Mouse (Mus musculus): ENCODE data around the gene Gm11554. TPM values are rescaled to one million over a fixed set of nuclear protein-coding genes. Genes with fewer than 3 reads are reported as not detected.

Gm11554 gene
- not detected for polyA plus RNA-seq (2017; shearing (Covaris generic))

DNA sequence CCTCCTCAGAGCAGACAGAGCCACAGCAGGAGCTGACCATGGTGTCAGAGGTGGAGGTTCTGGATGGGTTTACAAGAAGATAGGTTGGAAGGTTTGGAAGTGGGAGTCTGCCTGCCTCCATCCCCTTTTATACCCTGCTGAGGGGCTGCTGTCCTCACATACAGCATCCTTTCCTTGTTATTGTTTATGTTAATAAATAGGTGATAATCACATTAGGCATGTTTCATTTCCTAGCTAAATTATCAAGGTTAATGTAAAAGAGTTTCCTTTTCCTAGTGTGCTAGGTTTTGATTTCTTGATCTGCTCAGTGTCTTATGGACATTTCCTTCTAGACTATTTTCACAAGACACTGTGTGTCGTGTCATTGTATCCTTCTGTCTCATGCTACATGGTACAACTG is at the start of gene Gm11554:
Gm11554 (minus strand) TSS at position 101 of the 400 bp plus-strand sequence.

DNA sequence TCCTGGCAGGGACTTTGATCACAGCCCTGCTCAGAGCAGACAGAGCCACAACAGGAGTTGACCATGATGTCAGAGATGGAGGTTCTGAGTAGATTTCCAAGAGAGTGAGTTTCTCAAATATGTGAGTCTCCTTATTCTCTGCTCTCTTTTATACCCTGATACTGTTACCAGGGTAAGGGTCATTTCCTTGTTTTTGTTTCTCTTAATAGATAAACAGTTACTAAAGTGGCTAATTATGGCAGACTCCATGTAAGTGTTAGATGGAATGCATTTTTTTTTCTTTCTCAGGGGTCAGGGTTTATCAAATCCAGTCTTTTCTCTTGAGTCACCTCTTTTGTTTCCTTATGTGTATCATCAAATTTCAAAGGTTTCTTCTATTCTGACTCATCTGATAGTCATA is 47.3 kb upstream of the Gm11554 start, which contains the start of gene Krtap4-16:
Krtap4-16 (minus strand) TSS at position 101 of the 400 bp plus-strand sequence.

GRCm38 (mm10) chr11:99837966-99838365 is 33.7 kb upstream of the Gm11554 start, which contains the start of gene 2300003K06Rik:
2300003K06Rik (minus strand) TSS chr11:99838066.

DNA sequence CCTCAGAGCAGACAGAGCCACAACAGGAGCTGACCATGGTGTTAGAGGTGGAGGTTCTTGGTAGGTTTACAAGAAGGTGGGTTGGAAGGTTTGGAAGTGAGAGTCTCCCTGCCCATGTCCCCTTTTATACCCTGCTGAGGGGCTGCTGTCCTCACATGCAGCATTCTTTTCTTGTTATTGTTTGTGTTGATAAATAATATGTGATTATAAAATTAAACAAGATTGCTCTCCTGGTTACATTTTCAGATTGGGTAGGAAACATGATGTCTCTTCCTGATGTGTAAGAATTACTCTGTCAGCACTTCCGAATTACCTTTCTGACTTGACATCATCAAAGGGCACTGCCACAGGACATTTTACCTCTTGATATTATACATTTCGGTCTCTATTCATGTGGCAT is 11.3 kb upstream of the Gm11554 start, which contains the start of gene Gm11564:
Gm11564 (minus strand) TSS at position 101 of the 400 bp plus-strand sequence.

GRCm38 (mm10) chr11:99809792-99810191 is 5.5 kb upstream of the Gm11554 start, which contains the start of gene Krtap4-13:
Krtap4-13 (minus strand) TSS chr11:99809892.

DNA sequence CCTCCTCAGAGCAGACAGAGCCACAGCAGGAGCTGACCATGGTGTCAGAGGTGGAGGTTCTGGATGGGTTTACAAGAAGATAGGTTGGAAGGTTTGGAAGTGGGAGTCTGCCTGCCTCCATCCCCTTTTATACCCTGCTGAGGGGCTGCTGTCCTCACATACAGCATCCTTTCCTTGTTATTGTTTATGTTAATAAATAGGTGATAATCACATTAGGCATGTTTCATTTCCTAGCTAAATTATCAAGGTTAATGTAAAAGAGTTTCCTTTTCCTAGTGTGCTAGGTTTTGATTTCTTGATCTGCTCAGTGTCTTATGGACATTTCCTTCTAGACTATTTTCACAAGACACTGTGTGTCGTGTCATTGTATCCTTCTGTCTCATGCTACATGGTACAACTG is 5.4 kb downstream of the Gm11554 start, which contains the start of gene Gm11569:
Gm11569 (minus strand) TSS at position 101 of the 400 bp plus-strand sequence.

GRCm38 (mm10) chr11:99793367-99793766 is 10.9 kb downstream of the Gm11554 start, which contains the start of gene Gm11596:
Gm11596 (minus strand) TSS chr11:99793467.

GRCm38 (mm10) chr11:99784900-99785299 is 19.3 kb downstream of the Gm11554 start, which contains the start of gene Krtap4-9:
Krtap4-9 (plus strand) TSS chr11:99785200.

DNA sequence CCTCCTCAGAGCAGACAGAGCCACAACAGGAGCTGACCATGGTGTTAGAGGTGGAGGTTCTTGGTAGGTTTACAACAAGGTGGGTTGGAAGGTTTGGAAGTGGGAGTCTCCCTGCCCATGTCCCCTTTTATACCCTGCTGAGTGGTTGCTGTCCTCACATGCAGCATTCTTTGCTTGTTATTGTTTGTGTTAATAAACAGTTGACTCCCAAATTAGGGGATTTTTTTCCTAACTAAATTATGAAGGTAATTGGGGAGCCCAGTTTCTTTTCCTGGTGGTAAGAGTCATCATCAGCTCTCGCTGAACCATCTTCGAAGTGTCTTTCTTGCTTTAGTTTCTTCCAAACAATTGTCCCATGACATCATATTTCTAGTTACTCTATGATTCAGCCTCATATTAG is 23.6 kb downstream of the Gm11554 start, which contains the start of gene Krtap4-8:
Krtap4-8 (minus strand) TSS at position 101 of the 400 bp plus-strand sequence.

DNA sequence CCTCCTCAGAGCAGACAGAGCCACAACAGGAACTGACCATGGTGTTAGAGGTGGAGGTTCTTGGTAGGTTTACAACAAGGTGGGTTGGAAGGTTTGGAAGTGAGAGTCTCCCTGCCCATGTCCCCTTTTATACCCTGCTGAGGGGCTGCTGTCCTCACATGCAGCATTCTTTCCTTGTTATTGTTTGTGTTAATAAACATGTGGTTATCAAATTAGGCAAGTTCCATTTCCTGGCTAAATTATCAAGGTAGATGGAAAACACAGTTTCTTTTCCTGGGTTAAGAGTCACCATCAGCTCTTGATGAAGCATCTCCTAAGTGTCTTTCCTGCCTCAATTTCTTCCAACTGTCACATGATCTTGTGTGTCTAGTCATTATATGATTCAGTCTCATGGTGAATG is 31.4 kb downstream of the Gm11554 start, which contains the start of gene Gm11595:
Gm11595 (minus strand) TSS at position 101 of the 400 bp plus-strand sequence.

Other genes with a start within 250 kb of the Gm11554 start
- gene Krtap3-2, start 247.6 kb downstream of the Gm11554 start, polyA plus RNA-seq (2017; shearing (Covaris generic)) = not detected
- not detected for gene Gm11939, start 245.0 kb downstream of the Gm11554 start, polyA plus RNA-seq (2017; shearing (Covaris generic))
- gene Krtap3-1, start 237.8 kb downstream of the Gm11554 start, polyA plus RNA-seq (2017; shearing (Covaris generic)) = not detected
- not detected for gene Krtap1-5, start 223.4 kb downstream of the Gm11554 start, polyA plus RNA-seq (2017; shearing (Covaris generic))
- gene Krtap1-4, start 220.8 kb downstream of the Gm11554 start, polyA plus RNA-seq (2017; shearing (Covaris generic)) = not detected
- not detected for gene Krtap1-3, start 213.1 kb downstream of the Gm11554 start, polyA plus RNA-seq (2017; shearing (Covaris generic))
- not detected for gene Krtap9-3, start 206.3 kb downstream of the Gm11554 start, polyA plus RNA-seq (2017; shearing (Covaris generic))
- not detected for gene Gm11938, start 201.1 kb downstream of the Gm11554 start, polyA plus RNA-seq (2017; shearing (Covaris generic))
- gene Gm11937, start 194.3 kb downstream of the Gm11554 start, polyA plus RNA-seq (2017; shearing (Covaris generic)) = not detected
- gene Krtap2-4, start 189.6 kb downstream of the Gm11554 start, polyA plus RNA-seq (2017; shearing (Covaris generic)) = not detected
- not detected for gene Gm11562, start 184.0 kb downstream of the Gm11554 start, polyA plus RNA-seq (2017; shearing (Covaris generic))
- gene Krtap4-1, start 176.2 kb downstream of the Gm11554 start, polyA plus RNA-seq (2017; shearing (Covaris generic)) = not detected
- not detected for gene Krtap4-2, start 169.4 kb downstream of the Gm11554 start, polyA plus RNA-seq (2017; shearing (Covaris generic))
- not detected for gene Krtap4-7, start 160.4 kb downstream of the Gm11554 start, polyA plus RNA-seq (2017; shearing (Covaris generic))
- gene Gm11555, start 154.2 kb downstream of the Gm11554 start, polyA plus RNA-seq (2017; shearing (Covaris generic)) = not detected
- gene Gm11563, start 145.5 kb downstream of the Gm11554 start, polyA plus RNA-seq (2017; shearing (Covaris generic)) = not detected
- gene Krtap4-6, start 138.5 kb downstream of the Gm11554 start, polyA plus RNA-seq (2017; shearing (Covaris generic)) = not detected
- gene Gm14190, start 113.7 kb downstream of the Gm11554 start, polyA plus RNA-seq (2017; shearing (Covaris generic)) = not detected
- gene Gm14180, start 70.2 kb downstream of the Gm11554 start, polyA plus RNA-seq (2017; shearing (Covaris generic)) = not detected
- not detected for gene Gm11595, start 31.5 kb downstream of the Gm11554 start, polyA plus RNA-seq (2017; shearing (Covaris generic))
- not detected for gene Krtap4-8, start 23.7 kb downstream of the Gm11554 start, polyA plus RNA-seq (2017; shearing (Covaris generic))
- gene Krtap4-9, start 19.2 kb downstream of the Gm11554 start, polyA plus RNA-seq (2017; shearing (Covaris generic)) = not detected
- not detected for gene Gm11596, start 11.0 kb downstream of the Gm11554 start, polyA plus RNA-seq (2017; shearing (Covaris generic))
- not detected for gene Gm11569, start 5.5 kb downstream of the Gm11554 start, polyA plus RNA-seq (2017; shearing (Covaris generic))
- not detected for gene Krtap4-13, start 5.4 kb upstream of the Gm11554 start, polyA plus RNA-seq (2017; shearing (Covaris generic))
- not detected for gene Gm11564, start 11.2 kb upstream of the Gm11554 start, polyA plus RNA-seq (2017; shearing (Covaris generic))
- not detected for gene 2300003K06Rik, start 33.6 kb upstream of the Gm11554 start, polyA plus RNA-seq (2017; shearing (Covaris generic))
- gene Krtap4-16, start 47.2 kb upstream of the Gm11554 start, polyA plus RNA-seq (2017; shearing (Covaris generic)) = not detected
- not detected for gene Gm11568, start 53.5 kb upstream of the Gm11554 start, polyA plus RNA-seq (2017; shearing (Covaris generic))
- gene Gm11559, start 60.0 kb upstream of the Gm11554 start, polyA plus RNA-seq (2017; shearing (Covaris generic)) = not detected
- not detected for gene Krtap9-1, start 68.9 kb upstream of the Gm11554 start, polyA plus RNA-seq (2017; shearing (Covaris generic))
- gene Gm11567, start 74.7 kb upstream of the Gm11554 start, polyA plus RNA-seq (2017; shearing (Covaris generic)) = not detected
- gene Krtap31-1, start 103.5 kb upstream of the Gm11554 start, polyA plus RNA-seq (2017; shearing (Covaris generic)) = not detected
- gene Gm11565, start 110.3 kb upstream of the Gm11554 start, polyA plus RNA-seq (2017; shearing (Covaris generic)) = not detected
- gene Krtap31-2, start 131.8 kb upstream of the Gm11554 start, polyA plus RNA-seq (2017; shearing (Covaris generic)) = not detected
- gene Krtap9-5, start 144.0 kb upstream of the Gm11554 start, polyA plus RNA-seq (2017; shearing (Covaris generic)) = not detected
- gene Krtap29-1, start 174.6 kb upstream of the Gm11554 start, polyA plus RNA-seq (2017; shearing (Covaris generic)) = not detected
- not detected for gene Krtap16-1, start 182.2 kb upstream of the Gm11554 start, polyA plus RNA-seq (2017; shearing (Covaris generic))
- not detected for gene Krtap17-1, start 189.5 kb upstream of the Gm11554 start, polyA plus RNA-seq (2017; shearing (Covaris generic))
- not detected for gene Krt33a, start 211.8 kb upstream of the Gm11554 start, polyA plus RNA-seq (2017; shearing (Covaris generic))
- not detected for gene Krt33b, start 225.4 kb upstream of the Gm11554 start, polyA plus RNA-seq (2017; shearing (Covaris generic))
- not detected for gene Krt34, start 237.1 kb upstream of the Gm11554 start, polyA plus RNA-seq (2017; shearing (Covaris generic))
- gene Krt31, start 246.1 kb upstream of the Gm11554 start, polyA plus RNA-seq (2017; shearing (Covaris generic)) = not detected

All from CD4-positive, CD25-positive, alpha-beta regulatory T cell, adult 9 weeks (primary cell).